Mouse (Mus musculus): ENCODE results near the gene Alyref. TPM values are rescaled to one million over a fixed set of nuclear protein-coding genes. Genes with fewer than 3 reads are reported as not detected.
A peak's percentile ranks its signal among the peaks of the same experiment; 100 is the strongest.
"Not testable (repeated sequence)": the region's sequence is repeated elsewhere in the genome, so short reads cannot be mapped to it uniquely, and the experiment has no call there.

The Alyref gene
- total RNA-seq, 2 experiments from 2014 or later, result 97.0 to 99.2 TPM

DNA sequence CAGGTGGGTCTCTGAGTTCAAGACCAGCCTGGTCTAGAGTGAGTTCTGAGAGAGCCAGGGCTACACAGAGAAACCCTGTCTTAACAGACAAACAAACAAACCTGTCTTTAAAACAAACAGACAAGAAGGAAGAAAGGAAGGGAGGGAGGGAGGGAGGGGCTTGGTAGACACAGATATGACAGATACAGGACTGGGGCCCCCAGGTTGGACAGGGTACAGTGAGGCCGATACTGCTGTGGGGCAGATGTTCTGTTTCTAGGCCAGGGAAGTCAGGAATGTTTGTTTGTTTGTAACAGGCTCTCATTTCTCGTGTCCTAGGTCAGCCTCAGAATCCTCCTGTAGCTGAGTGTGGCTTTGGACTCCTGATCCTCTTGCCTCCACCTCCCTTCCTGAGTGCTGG lies 5.4 kb upstream of the Alyref start:
- DNase-seq, result no peak

- no peak for DNase-seq
Measured at GRCm38 (mm10) chr11:120600716-120601115, 2.6 kb upstream of the Alyref start.

- no peak for DNase-seq
Measured at GRCm38 (mm10) chr11:120598990-120599549, 905 bp upstream of the Alyref start.

DNA sequence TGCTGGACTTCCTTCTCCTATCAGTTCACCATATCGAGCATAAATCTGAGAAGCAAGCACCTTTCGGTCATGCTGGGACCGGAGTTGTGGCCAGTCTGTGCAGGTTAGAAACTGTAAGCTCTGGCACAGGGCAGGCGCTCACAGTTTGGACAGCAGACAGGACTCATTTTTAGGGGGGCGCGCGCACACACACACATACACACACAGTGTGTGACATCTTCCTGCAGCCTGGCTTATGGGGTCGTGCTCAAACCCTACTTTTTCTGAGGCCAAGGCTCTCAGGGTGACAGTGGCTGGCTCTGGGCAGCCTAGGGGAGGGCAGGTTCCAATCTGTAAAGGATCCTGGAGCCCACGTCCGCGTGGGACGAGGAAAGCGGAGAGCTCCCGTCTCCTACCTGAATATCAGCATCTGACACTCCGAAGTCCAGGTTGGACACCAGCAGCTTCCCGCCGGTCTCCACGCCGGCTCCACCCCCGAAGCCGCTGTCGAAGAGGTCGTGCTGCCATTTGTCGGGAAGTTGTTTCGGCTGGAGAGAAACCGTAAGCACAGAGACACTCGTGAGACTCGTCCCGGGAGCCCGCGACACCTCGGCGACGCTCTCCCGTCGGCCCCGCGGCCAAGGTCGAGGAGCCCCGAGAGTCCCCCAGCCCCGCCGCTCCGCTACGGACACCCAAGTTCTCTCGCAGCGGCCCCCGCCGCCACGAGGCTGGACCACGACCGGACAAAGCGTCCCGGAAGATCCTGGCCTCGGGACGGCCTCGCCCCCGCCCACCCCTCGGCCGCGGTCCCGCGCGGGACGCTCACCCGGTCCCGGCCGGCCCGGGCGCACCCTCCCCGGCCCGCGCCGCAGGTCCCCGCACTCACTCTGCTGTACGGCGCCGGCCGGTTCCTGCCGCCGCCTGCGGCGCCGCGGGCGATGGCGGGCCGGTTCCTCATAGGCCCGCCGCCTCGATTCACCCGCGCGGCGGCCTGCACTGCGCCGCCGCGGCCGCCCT lies 627 bp downstream of the Alyref start:
- DNase-seq, result peak in 1 of 2 experiments; percentile 54

DNA sequence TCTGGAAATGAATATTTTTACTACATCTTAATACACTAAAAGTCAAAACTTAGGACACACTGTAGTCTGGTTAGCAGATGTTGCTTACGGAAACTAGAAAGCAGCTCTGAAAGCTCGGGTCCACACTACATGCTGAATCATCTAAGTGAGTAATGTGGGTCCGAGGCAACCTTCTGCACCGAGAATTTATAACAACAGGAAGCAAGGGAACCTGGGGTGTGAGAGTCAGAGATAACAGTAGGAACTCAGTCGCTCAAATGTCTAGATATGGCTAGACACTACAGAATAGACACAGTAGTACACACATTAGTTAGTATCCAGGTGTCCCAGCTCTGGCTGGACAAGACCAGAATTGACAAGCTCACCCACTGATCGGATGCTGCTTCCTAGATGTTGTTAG lies 9.6 kb downstream of the Alyref start:
- DNase-seq, result no peak

DNA sequence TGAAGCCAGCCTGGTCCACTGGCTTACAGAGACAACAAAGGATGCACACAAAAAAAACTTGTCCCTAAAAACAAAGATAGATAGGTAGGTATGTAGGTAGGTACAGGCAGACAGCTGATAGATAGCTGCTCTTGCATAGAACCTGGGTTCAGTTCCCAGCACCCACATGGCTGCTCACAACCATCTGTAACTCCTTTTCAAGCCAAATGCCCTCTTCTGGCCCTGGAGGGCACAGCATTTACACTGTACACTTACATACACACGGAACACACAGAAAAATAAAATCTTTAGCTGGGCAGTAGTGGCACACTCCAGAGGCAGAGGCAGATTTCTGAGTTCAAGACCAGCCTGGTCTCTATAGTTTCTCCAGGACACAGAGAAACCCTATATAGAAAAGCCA lies 14.2 kb downstream of the Alyref start:
- DNase-seq, result no peak

GRCm38 (mm10) chr11:120582982-120583293 lies 15.2 kb downstream of the Alyref start:
- not testable (repeated sequence) for DNase-seq

GRCm38 (mm10) chr11:120582268-120582981 lies 15.7 kb downstream of the Alyref start:
- peak in 1 of 2 experiments; percentile 41 for DNase-seq

DNA sequence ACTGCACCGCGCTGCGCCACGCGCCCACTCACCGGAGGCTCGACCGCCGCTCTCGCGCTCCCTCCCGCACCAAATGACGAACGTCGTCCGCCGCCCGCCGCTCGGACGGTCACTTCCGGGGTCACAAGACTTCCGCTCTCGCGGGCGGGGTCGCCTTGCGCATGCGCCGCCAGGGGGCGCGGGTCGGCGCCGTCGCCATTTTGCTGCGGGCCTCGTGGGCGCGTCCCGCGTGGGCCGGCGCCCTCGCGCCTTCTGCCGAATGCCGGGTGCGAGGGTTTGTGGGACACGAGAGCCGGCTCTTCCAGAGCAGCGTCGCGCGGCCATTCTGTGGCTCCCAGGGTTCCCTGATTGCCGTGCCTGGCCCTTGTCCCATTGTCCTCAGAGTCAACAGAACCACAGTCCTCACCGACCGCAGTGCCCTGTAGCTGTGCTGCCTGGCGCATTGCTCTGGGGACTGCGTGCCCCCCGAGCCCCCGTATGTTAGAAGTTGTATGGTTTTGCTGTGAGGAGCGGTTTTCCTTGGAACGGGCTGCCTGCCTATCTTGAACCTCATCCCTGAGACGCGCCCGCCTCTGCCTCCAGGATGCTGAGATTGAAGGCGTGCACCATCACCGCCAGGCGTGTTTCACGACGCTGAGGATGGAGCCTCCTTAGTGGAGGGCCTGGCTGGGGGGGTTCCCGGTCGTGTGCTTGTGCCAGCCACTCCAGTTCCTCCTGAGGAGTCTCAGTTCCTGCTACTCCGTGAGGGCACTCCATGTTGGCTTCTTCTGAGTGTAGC lies 16.5 kb downstream of the Alyref start, which contains the start of gene Arhgdia:
TSS of gene Arhgdia (minus strand) at position 135 of the 778 bp plus-strand sequence.
- peak; percentile 91 to 94 for DNase-seq

GRCm38 (mm10) chr11:120580871-120581331 lies 17.3 kb downstream of the Alyref start:
- DNase-seq, result peak; percentile 57 to 68

- no peak for DNase-seq
Measured at GRCm38 (mm10) chr11:120580190-120580589, 18.0 kb downstream of the Alyref start.

DNA sequence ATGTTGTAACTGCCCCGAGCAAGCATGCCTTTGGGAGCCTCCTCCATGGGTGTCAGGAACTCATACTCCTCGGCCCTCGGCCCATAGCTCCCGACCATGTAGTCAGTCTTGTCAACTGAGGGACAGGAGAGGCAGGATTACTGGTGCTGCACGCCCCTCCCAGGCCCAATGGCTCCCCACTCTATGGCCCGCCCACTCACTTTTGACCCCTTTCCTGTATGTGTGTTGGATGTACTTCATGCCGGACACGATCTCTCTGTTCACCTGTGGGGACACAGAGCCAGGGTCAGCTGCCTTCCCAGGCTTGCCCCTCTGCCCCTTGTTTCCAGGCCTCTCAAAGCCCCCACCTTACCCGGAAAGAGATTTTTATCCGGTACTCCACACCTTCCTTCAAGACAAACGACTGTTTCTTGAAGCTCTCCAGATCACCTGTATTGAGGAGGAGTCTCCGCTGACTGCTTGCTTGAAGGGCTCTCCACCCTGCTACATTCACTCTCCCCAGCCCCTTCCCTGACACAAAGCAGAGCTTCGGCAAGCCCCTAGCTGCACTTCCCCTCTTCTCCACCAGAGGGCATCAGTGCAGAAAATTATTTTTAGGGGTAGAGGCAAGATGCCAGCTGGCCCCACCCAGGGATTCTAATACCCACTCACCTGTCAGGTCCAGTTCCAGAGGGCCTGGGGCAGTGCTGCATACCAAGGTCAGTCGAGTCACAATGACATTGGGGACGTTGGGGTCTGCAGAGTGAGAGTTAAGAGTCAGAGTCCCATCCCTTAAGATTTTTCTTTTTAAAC lies 18.7 kb downstream of the Alyref start:
- peak; percentile 63 to 75 for DNase-seq

GRCm38 (mm10) chr11:120578694-120579243 lies 19.4 kb downstream of the Alyref start:
- DNase-seq, result peak in 1 of 2 experiments; percentile 22

- DNase-seq, result no peak
Measured at GRCm38 (mm10) chr11:120578024-120578693, 20.0 kb downstream of the Alyref start.

DNA sequence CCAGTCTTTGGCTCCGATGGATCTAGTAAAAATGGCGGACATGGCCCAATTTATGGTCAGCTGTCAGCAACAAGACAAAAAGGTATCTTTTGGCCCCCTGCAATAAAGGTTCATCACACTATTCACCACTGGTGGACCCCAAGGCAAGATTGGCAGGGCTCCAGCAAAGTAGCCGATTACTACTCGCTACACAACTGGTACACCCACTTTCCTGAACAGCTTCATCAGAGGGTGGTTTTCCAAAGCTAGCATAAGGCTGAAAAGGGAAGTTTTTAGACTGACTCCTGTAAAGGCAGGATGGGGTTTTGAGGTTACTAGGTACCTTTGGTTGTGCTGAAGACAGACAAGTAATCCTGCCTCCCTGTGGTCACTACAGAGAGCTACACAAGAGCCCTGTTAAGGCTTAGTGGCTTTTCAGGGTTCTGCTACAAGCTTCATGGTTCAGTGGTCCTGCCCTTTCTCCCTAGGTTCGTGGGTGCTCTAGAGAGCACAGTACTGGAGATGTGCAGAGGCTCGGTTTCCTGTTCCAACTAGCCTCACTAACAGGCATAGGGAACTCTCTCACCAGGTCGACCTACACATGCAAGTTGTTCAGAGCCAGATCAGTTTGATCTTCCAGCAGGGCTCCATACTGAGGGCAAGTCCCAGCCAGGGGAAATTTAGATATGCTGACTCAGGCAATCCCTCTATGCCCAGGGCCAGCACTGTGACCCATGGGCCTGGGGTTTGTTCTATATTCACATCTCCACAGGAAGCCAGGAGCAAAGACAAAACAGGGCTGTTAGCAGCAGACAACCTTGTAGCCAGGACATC lies 20.7 kb downstream of the Alyref start:
- DNase-seq, result no peak

DNA sequence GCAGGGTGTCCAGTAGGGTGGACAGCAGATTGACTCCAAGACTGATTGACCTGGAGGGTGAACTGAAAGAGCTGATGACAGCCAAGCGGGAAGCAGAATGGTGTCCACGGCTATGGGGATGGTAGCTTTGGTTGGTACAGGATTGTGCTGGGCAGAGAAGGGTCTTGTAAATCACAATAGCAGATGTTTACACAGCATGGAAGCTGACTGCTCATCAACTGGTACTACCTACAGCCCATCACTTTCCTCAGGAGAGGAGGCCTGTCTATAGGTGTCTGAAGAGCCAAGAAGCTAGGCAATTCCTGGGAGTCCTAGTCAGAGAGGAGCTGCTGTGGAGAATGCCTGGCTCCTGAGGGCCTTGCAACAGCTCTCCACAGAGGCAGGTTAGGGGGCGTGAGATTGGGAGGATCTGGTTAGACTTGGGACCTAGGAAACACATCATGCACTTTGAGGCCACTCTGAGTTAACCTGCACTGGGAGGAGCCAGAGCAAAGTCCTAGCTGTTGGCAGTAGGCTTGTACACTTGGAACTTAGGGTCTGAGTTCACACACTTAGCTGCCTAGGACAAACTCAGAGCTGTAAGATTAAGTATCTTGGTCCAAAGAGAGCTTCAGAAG lies 21.7 kb downstream of the Alyref start:
- no peak for DNase-seq

DNA sequence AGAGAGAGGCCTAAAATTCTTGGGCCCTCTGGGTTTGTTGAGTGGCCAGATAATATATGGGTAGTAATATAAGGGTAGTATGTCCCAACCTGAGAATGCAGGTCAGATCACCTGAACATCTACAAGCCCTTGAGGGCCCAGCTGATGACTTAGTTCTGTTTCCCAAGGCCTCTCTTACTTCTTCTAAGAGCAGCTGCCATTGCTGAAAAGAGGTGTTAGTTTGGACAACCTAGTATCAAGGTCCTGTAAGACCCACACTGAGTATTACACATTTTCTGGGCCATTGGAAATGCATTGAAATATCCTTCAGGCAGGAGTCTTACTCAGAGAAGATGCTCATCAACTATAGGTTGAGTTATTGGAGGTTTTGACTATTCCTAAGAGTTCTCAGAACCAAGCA lies 22.2 kb downstream of the Alyref start:
- DNase-seq, result no peak

- DNase-seq, result no peak
Measured at GRCm38 (mm10) chr11:120575046-120575445, 23.1 kb downstream of the Alyref start.

GRCm38 (mm10) chr11:120574278-120574600 lies 23.9 kb downstream of the Alyref start:
- no peak for DNase-seq

All from adrenal gland, postnatal 36 days (tissue).